19 mouse cellular contexts compared by ENCODE assay signal in the genomic region with DNA sequence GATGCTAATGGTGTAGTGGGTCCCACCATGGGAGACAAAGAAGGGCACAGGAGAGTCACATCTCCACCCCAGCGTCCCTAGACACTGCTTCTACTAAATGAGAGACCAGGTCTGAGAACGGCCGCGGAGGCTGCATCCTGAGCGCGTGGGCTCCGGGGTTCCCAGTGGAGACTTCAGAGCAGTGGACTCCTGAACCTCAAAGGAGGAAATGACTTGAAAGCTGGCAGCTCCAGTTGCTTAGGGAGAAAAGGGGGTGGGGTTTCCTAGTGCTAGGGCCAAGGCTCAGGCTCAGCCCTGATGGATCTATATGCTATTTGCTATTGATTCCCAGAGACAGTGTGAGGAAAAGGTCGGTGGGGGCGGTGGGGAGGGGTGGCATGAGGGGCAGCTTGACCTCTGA.
DNase-seq lines count a peak whose midpoint lies in the region; ATAC-seq and TF ChIP-seq lines count a peak whose summit lies in the region.
"Had no signal": no experiment of that assay in that cellular context is flagged by ENCODE, and none has a peak within 500 bp of the region (broad histone marks: within the 10 kb centered on the region; RNA-seq: fewer than 3 reads in every experiment).

No protein-coding gene starts in this region.

- no peaks in the 10 kb centered on the region for H3K9me3 ChIP-seq in hindbrain, embryonic 11.5 days (ENCODE audit: control insufficient read depth, low read length)
- H3K9me3 ChIP-seq in hindbrain, postnatal 0 days (ENCODE audit: low read length) = no peaks in the 10 kb centered on the region
- H3K9me3 ChIP-seq in stomach, embryonic 15.5 days = no peaks in the 10 kb centered on the region
- no peaks in the 10 kb centered on the region for H3K9me3 ChIP-seq in stomach, postnatal 0 days (ENCODE audit: control insufficient read depth, low read length)
- no peaks in the 10 kb centered on the region for H3K9me3 ChIP-seq in kidney, embryonic 15.5 days (replicated peaks)
- H3K9me3 ChIP-seq in neural tube, embryonic 11.5 days (ENCODE audit: control insufficient read depth, low read length) = no peaks in the 10 kb centered on the region
- H3K9me3 ChIP-seq: forebrain, embryonic 12.5 days; heart, embryonic 10.5 days; midbrain, embryonic 13.5 days had no signal

- no peak for TF ChIP-seq EP300 in stomach, postnatal 0 days (optimal IDR thresholded peaks at IDR 0.05)

- H3K4me3 ChIP-seq in hindbrain, embryonic 11.5 days (ENCODE audit: low read depth, low read length) = no peak overlapping the region
- no peak overlapping the region for H3K4me3 ChIP-seq in hindbrain, postnatal 0 days (ENCODE audit: low read length)
- H3K4me3 ChIP-seq in stomach, embryonic 15.5 days (replicated peaks) = no peak overlapping the region
- no peak overlapping the region for H3K4me3 ChIP-seq in stomach, postnatal 0 days (ENCODE audit: low read depth, low read length)
- no peak overlapping the region for H3K4me3 ChIP-seq in kidney, embryonic 15.5 days (replicated peaks)
- no peak overlapping the region for H3K4me3 ChIP-seq in neural tube, embryonic 11.5 days (ENCODE audit: low read depth, low read length)
- H3K4me3 ChIP-seq: forebrain, embryonic 12.5 days; heart, embryonic 10.5 days; midbrain, embryonic 13.5 days; myocyte had no signal

- H3K27me3 ChIP-seq in hindbrain, embryonic 11.5 days (ENCODE audit: control insufficient read depth, insufficient read depth, low read length) = no peaks in the 10 kb centered on the region
- no peaks in the 10 kb centered on the region for H3K27me3 ChIP-seq in hindbrain, postnatal 0 days (ENCODE audit: insufficient read depth, low read length)
- no peaks in the 10 kb centered on the region for H3K27me3 ChIP-seq in stomach, embryonic 15.5 days (replicated peaks)
- no peaks in the 10 kb centered on the region for H3K27me3 ChIP-seq in stomach, postnatal 0 days (ENCODE audit: control insufficient read depth, insufficient read depth, low read length)
- no peaks in the 10 kb centered on the region for H3K27me3 ChIP-seq in kidney, embryonic 15.5 days
- no peaks in the 10 kb centered on the region for H3K27me3 ChIP-seq in neural tube, embryonic 11.5 days (ENCODE audit: control insufficient read depth, insufficient read depth, low read length)
- H3K27me3 ChIP-seq: CH12.LX; forebrain, embryonic 12.5 days; midbrain, embryonic 13.5 days had no signal

- WGBS in hindbrain, embryonic 11.5 days = 42% methylated on average over 9 of the region's 9 CpGs
- WGBS in hindbrain, postnatal 0 days = 47% methylated on average over 9 of the region's 9 CpGs
- WGBS in stomach, embryonic 15.5 days = 51% methylated on average over 9 of the region's 9 CpGs
- WGBS in stomach, postnatal 0 days = 65% methylated on average over 9 of the region's 9 CpGs
- WGBS in kidney, embryonic 15.5 days = 15% methylated on average over 9 of the region's 9 CpGs
- 27% methylated on average over 9 of the region's 9 CpGs for WGBS in neural tube, embryonic 11.5 days

- H3K36me3 ChIP-seq in hindbrain, embryonic 11.5 days (ENCODE audit: control insufficient read depth, insufficient read depth, low read length) = no peaks in the 10 kb centered on the region
- H3K36me3 ChIP-seq in hindbrain, postnatal 0 days (ENCODE audit: insufficient read depth, low read length) = peaks cover 15% of the 10 kb centered on the region; the same call in 1 of the 2 replicates
- 0 out of 2 replicates have a peak, but pooled peaks cover 7% of the 10 kb centered on the region for H3K36me3 ChIP-seq in stomach, embryonic 15.5 days
- peaks cover 7% of the 10 kb centered on the region; the same call in 1 of the 2 replicates for H3K36me3 ChIP-seq in stomach, postnatal 0 days (ENCODE audit: control insufficient read depth, insufficient read depth, low read length)
- H3K36me3 ChIP-seq in kidney, embryonic 15.5 days = peaks cover 37% of the 10 kb centered on the region
- H3K36me3 ChIP-seq in neural tube, embryonic 11.5 days (ENCODE audit: control insufficient read depth, insufficient read depth, low read length) = peaks cover 2% of the 10 kb centered on the region; the same call in 1 of the 2 replicates

- no peak for DNase-seq in hindbrain, embryonic 11.5 days (ENCODE audit: low spot score)
- no peak for DNase-seq in hindbrain, postnatal 0 days (ENCODE audit: low spot score)
- DNase-seq in stomach, postnatal 0 days (ENCODE audit: low spot score) = no peak
- peak; percentile 36 for DNase-seq in neural tube, embryonic 11.5 days (ENCODE audit: low spot score)
- DNase-seq in gastrocnemius, adult 18-20 months (ENCODE audit: low spot score) = no peak
- no peak for DNase-seq in left cerebral cortex, postnatal 4 days
- DNase-seq: adrenal gland, adult 2 months; cerebellum, adult 11-12 months; heart, postnatal 10 days; lung, adult 18-20 months; lung, postnatal 4 days; right cerebral cortex, adult 18-20 months had no signal

- peak; percentile 27; the same call in 1 of the 2 replicates for ATAC-seq in hindbrain, embryonic 11.5 days (ENCODE audit: low FRiP score)
- no peak for ATAC-seq in hindbrain, postnatal 0 days
- peak; percentile 44; the same call in 1 of the 2 replicates for ATAC-seq in stomach, embryonic 15.5 days (ENCODE audit: insufficient read depth, low FRiP score, low read depth)
- ATAC-seq in stomach, postnatal 0 days (ENCODE audit: low FRiP score, low TSS enrichment) = no peak
- ATAC-seq in kidney, embryonic 15.5 days (replicated peaks; ENCODE audit: low FRiP score) = peak; percentile 38
- ATAC-seq in neural tube, embryonic 11.5 days (ENCODE audit: insufficient read depth, low FRiP score, low TSS enrichment) = no peak
- ATAC-seq: midbrain, embryonic 13.5 days had no signal

- H3K4me2 ChIP-seq in hindbrain, embryonic 11.5 days (replicated peaks; ENCODE audit: low read depth, low read length) = no peak overlapping the region
- H3K4me2 ChIP-seq in hindbrain, postnatal 0 days (ENCODE audit: low read depth, low read length) = no peak overlapping the region
- no peak overlapping the region for H3K4me2 ChIP-seq in stomach, embryonic 15.5 days
- H3K4me2 ChIP-seq in stomach, postnatal 0 days (replicated peaks; ENCODE audit: low read depth) = no peak overlapping the region
- H3K4me2 ChIP-seq in kidney, embryonic 15.5 days = no peak overlapping the region
- no peak overlapping the region for H3K4me2 ChIP-seq in neural tube, embryonic 11.5 days (ENCODE audit: low read depth)
- H3K4me2 ChIP-seq: forebrain, embryonic 12.5 days; midbrain, embryonic 13.5 days had no signal

- no peaks in the 10 kb centered on the region for H3K4me1 ChIP-seq in hindbrain, embryonic 11.5 days (replicated peaks; ENCODE audit: control insufficient read depth, insufficient read depth, low read length)
- no peaks in the 10 kb centered on the region for H3K4me1 ChIP-seq in hindbrain, postnatal 0 days (ENCODE audit: insufficient read depth, low read length)
- H3K4me1 ChIP-seq in stomach, embryonic 15.5 days = 0 out of 2 replicates have a peak, but pooled peaks cover 6% of the 10 kb centered on the region
- no peaks in the 10 kb centered on the region for H3K4me1 ChIP-seq in stomach, postnatal 0 days (replicated peaks; ENCODE audit: control insufficient read depth, insufficient read depth)
- peaks cover 27% of the 10 kb centered on the region for H3K4me1 ChIP-seq in kidney, embryonic 15.5 days
- H3K4me1 ChIP-seq in neural tube, embryonic 11.5 days (ENCODE audit: control insufficient read depth, insufficient read depth, low read length) = peaks cover 8% of the 10 kb centered on the region; the same call in 1 of the 2 replicates

- no peak for TF ChIP-seq CTCF in hindbrain, postnatal 0 days (IDR thresholded peaks at IDR 0.05; ENCODE audit: low read depth)
- TF ChIP-seq CTCF in stomach, postnatal 0 days (IDR thresholded peaks at IDR 0.05; ENCODE audit: low read depth) = no peak

- H3K27ac ChIP-seq in hindbrain, embryonic 11.5 days (ENCODE audit: low read depth, low read length) = peak overlapping the region; percentile 30; the same call in 1 of the 2 replicates
- H3K27ac ChIP-seq in hindbrain, postnatal 0 days = no peak overlapping the region
- H3K27ac ChIP-seq in stomach, embryonic 15.5 days = no peak overlapping the region
- no peak overlapping the region for H3K27ac ChIP-seq in stomach, postnatal 0 days (replicated peaks)
- peak overlapping the region; percentile 39; the same call in 1 of the 2 replicates for H3K27ac ChIP-seq in kidney, embryonic 15.5 days
- H3K27ac ChIP-seq in neural tube, embryonic 11.5 days (ENCODE audit: low read depth, low read length) = no peak overlapping the region
- H3K27ac ChIP-seq: forebrain, embryonic 12.5 days; heart, embryonic 10.5 days; midbrain, embryonic 13.5 days had no signal

- intact Hi-C loops in left cerebral cortex, postnatal 4 days (cut with DNase I) = no loop called here

- no peak overlapping the region for H3K9ac ChIP-seq in hindbrain, embryonic 11.5 days (ENCODE audit: low read depth, low read length)
- H3K9ac ChIP-seq in hindbrain, postnatal 0 days (replicated peaks; ENCODE audit: low read length) = no peak overlapping the region
- no peak overlapping the region for H3K9ac ChIP-seq in stomach, embryonic 15.5 days
- H3K9ac ChIP-seq in stomach, postnatal 0 days (ENCODE audit: low read length) = no peak overlapping the region
- no peak overlapping the region for H3K9ac ChIP-seq in kidney, embryonic 15.5 days
- H3K9ac ChIP-seq in neural tube, embryonic 11.5 days (ENCODE audit: low read length) = no peak overlapping the region
- H3K9ac ChIP-seq: forebrain, embryonic 12.5 days; midbrain, embryonic 13.5 days had no signal

Comparison
In these comparisons a context has a peak if more than half of its experiments do, and no peak if none do; other contexts are left out.
1. ATAC-seq: peak in hindbrain, embryonic 11.5 days (single experiment), stomach, embryonic 15.5 days (single experiment) and kidney, embryonic 15.5 days (single experiment); none in hindbrain, postnatal 0 days (single experiment), stomach, postnatal 0 days (single experiment) and neural tube, embryonic 11.5 days (single experiment).
2. H3K27ac ChIP-seq: peak in hindbrain, embryonic 11.5 days (single experiment) and kidney, embryonic 15.5 days (single experiment); none in hindbrain, postnatal 0 days (single experiment), stomach, embryonic 15.5 days (single experiment), stomach, postnatal 0 days (single experiment) and neural tube, embryonic 11.5 days (single experiment).